Mouse (Mus musculus) ES-E14 (cell line): ENCODE results near the gene Zfp119b.

ENCODE experiments used
- HCFC1 ChIP-seq: IDR thresholded peaks from 2 replicates; pipeline ENCODE4 v1.6.1; 2012; ENCODE audit warnings: low read length, inconsistent platforms, borderline replicate concordance; ENCODE audit not compliant: insufficient read depth
- MAFK ChIP-seq: IDR thresholded peaks from 2 replicates; pipeline ENCODE4 v1.6.1; 2014; ENCODE audit warnings: mild to moderate bottlenecking, low read depth, low read length, inconsistent platforms; ENCODE audit not compliant: insufficient read depth
- ZC3H11A ChIP-seq: IDR thresholded peaks from 2 replicates; pipeline ENCODE4 v1.6.1; 2012; ENCODE audit warnings: low read depth, mild to moderate bottlenecking, inconsistent platforms, low read length, borderline replicate concordance

- TF ChIP-seq HCFC1, result no peak
- TF ChIP-seq MAFK, result no peak
- TF ChIP-seq ZC3H11A, result no peak
Measured at GRCm38 (mm10) chr17:55964996-55965395, 15.7 kb upstream of the Zfp119b start.
